Mouse (Mus musculus): ENCODE data around the gene Fbxo44. TPM values are rescaled to one million over a fixed set of nuclear protein-coding genes. Genes with fewer than 3 reads are reported as not detected.

The Fbxo44 gene
- polyA plus RNA-seq, 1 experiment from 2014 or later: 60.8 TPM

DNA sequence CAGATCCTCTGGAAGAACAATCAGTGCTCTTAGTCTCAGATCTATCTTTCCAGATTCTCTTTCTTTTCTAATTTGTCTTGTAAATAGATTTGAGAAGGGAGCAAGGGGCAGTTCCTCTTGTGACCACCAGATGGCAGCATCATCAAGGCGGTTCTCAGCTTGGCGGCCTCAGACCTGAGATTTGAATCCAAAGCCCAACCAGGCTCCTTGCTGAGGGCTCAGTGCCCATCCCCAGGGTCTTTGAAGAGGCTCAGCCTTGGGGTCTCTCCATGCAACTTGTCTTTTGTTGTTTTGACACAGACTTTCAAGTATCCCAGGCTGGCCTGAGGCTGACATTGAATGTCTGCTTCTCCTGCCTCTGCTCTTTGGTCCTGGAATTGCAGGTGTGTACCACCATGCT lies 10.6 kb upstream of the Fbxo44 start:
- H3K27me3 ChIP-seq (ENCODE audit: control insufficient read depth, insufficient read depth, low read length): peaks cover 29% of the 10 kb centered on the region
- H3K4me1 ChIP-seq (ENCODE audit: control insufficient read depth, insufficient read depth, low read length): peaks cover 9% of the 10 kb centered on the region
- H3K4me3 ChIP-seq (ENCODE audit: low read depth, low read length): no peak overlapping the region
- no peaks in the 10 kb centered on the region for H3K36me3 ChIP-seq (ENCODE audit: control insufficient read depth, insufficient read depth, low read length)
- WGBS: 3% methylated on average over 2 of the region's 2 CpGs
- no peak overlapping the region for H3K4me2 ChIP-seq (ENCODE audit: low read depth)
- no peaks in the 10 kb centered on the region for H3K9me3 ChIP-seq (ENCODE audit: control insufficient read depth, low read length)
- DNase-seq (ENCODE audit: low spot score) (peak; percentile 66), ATAC-seq (ENCODE audit: insufficient read depth, low FRiP score, low TSS enrichment) (no peak)
- H3K9ac ChIP-seq (ENCODE audit: low read length): no peak overlapping the region
- H3K27ac ChIP-seq (ENCODE audit: low read depth, low read length): no peak overlapping the region

DNA sequence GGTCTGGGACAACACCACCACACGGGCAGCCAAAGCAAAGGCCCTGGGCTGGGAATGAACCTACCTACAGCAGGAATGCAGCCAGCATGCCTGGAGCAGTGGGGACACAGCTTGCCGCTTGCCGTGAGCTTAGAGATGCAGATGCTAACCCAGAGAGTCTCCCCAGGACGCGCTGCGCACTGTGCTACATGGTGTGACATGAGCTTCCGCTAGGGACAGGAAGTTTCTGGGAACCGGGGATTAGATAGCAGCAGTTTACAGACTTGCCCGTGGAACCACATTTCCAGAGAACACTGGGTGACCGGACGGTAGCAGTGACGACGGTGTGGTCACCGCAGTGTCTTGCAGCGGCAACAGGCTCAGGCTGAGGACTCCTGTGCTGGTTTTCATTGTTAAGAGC lies 9.3 kb upstream of the Fbxo44 start:
- ATAC-seq (ENCODE audit: insufficient read depth, low FRiP score, low TSS enrichment) (no peak), DNase-seq (ENCODE audit: low spot score) (no peak)
- H3K9me3 ChIP-seq (ENCODE audit: control insufficient read depth, low read length): no peaks in the 10 kb centered on the region
- H3K27me3 ChIP-seq (ENCODE audit: control insufficient read depth, insufficient read depth, low read length): peaks cover 39% of the 10 kb centered on the region
- no peak overlapping the region for H3K27ac ChIP-seq (ENCODE audit: low read depth, low read length)
- no peaks in the 10 kb centered on the region for H3K36me3 ChIP-seq (ENCODE audit: control insufficient read depth, insufficient read depth, low read length)
- peaks cover 10% of the 10 kb centered on the region for H3K4me1 ChIP-seq (ENCODE audit: control insufficient read depth, insufficient read depth, low read length)
- 17% methylated on average over 15 of the region's 15 CpGs for WGBS
- H3K9ac ChIP-seq (ENCODE audit: low read length): no peak overlapping the region
- H3K4me3 ChIP-seq (ENCODE audit: low read depth, low read length): no peak overlapping the region
- H3K4me2 ChIP-seq (ENCODE audit: low read depth): no peak overlapping the region

DNA sequence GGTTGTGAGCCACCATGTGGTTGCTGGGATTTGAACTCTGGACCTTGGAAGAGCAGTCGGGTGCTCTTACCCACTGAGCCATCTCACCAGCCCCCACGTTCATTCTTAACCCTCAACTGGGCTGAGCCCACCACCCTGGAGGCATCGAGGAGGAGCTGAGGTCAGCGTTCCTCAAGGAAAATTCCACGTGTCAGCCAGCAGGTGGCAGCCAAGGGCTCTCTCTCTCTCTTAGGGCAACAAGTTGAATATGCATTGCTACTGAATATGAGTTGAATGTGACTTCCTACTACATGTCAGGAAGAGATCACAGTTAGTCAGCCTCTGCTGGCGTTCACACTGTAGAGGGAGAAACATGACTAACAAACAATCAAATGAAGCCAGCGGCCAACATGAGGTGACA lies 8.0 kb upstream of the Fbxo44 start:
- peak; percentile 73 for DNase-seq (ENCODE audit: low spot score)
- H3K27me3 ChIP-seq (ENCODE audit: control insufficient read depth, insufficient read depth, low read length): peaks cover 45% of the 10 kb centered on the region
- 31% methylated on average over 7 of the region's 7 CpGs for WGBS
- no peak overlapping the region for H3K4me2 ChIP-seq (ENCODE audit: low read depth)
- H3K9me3 ChIP-seq (ENCODE audit: control insufficient read depth, low read length): no peaks in the 10 kb centered on the region
- no peak overlapping the region for H3K4me3 ChIP-seq (ENCODE audit: low read depth, low read length)
- H3K9ac ChIP-seq (ENCODE audit: low read length): no peak overlapping the region
- ATAC-seq (ENCODE audit: insufficient read depth, low FRiP score, low TSS enrichment): no peak
- H3K27ac ChIP-seq (ENCODE audit: low read depth, low read length): no peak overlapping the region
- no peaks in the 10 kb centered on the region for H3K36me3 ChIP-seq (ENCODE audit: control insufficient read depth, insufficient read depth, low read length)
- peaks cover 13% of the 10 kb centered on the region for H3K4me1 ChIP-seq (ENCODE audit: control insufficient read depth, insufficient read depth, low read length)

DNA sequence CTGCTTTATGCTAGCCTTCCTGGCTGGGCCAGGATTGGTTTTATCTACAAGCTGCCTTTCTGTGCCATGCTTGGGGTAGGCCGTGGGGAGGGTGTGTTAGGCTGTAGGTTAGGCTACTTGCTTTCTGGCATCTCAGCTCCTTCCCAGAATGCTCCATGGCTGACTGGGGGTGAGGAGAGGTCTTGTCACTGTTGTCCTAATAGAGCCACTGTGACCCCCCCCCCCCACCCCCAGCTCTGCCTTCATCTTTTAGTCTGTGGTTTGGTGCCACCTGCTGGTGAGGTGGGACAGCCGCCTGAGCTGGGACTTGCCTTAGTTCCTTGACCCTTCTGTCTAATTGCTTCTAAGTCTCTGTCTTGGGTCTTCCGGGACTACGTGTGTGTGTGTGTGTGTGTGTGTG lies 6.7 kb upstream of the Fbxo44 start:
- H3K27ac ChIP-seq (ENCODE audit: low read depth, low read length): no peak overlapping the region
- H3K9me3 ChIP-seq (ENCODE audit: control insufficient read depth, low read length): no peaks in the 10 kb centered on the region
- DNase-seq (ENCODE audit: low spot score) (peak; percentile 67), ATAC-seq (ENCODE audit: insufficient read depth, low FRiP score, low TSS enrichment) (no peak)
- peaks cover 50% of the 10 kb centered on the region for H3K27me3 ChIP-seq (ENCODE audit: control insufficient read depth, insufficient read depth, low read length)
- H3K9ac ChIP-seq (ENCODE audit: low read length): no peak overlapping the region
- peaks cover 13% of the 10 kb centered on the region for H3K4me1 ChIP-seq (ENCODE audit: control insufficient read depth, insufficient read depth, low read length)
- H3K4me2 ChIP-seq (ENCODE audit: low read depth): peak overlapping the region; percentile 29
- H3K36me3 ChIP-seq (ENCODE audit: control insufficient read depth, insufficient read depth, low read length): no peaks in the 10 kb centered on the region
- 7% methylated on average over 4 of the region's 4 CpGs for WGBS
- H3K4me3 ChIP-seq (ENCODE audit: low read depth, low read length): no peak overlapping the region

DNA sequence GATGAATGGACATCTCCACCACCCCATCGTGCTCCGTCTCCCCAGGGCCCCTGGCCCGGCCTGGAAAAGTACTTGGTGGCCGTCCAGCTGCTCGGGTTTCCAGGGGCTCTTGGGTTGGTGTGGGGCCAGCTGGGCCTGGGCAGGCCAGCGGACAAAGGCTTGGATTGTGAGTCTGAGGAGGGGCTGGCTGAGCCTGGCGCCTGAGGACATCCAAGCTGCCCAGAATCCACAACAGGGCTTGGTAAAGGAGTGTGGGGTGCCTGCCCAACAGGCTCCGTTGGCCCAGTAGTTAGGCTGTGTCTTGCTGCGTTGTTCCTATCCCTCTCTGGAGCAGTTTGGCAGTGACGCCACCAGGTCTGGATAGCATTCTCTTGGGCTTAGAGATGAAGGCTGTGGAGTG lies 6.1 kb upstream of the Fbxo44 start:
- peaks cover 13% of the 10 kb centered on the region for H3K4me1 ChIP-seq (ENCODE audit: control insufficient read depth, insufficient read depth, low read length)
- H3K9ac ChIP-seq (ENCODE audit: low read length): no peak overlapping the region
- peak; percentile 55 for DNase-seq (ENCODE audit: low spot score)
- WGBS: 7% methylated on average over 10 of the region's 10 CpGs
- peak; percentile 35; the same call in 1 of the 2 replicates for ATAC-seq (ENCODE audit: insufficient read depth, low FRiP score, low TSS enrichment)
- peak overlapping the region; percentile 29 for H3K4me2 ChIP-seq (ENCODE audit: low read depth)
- H3K36me3 ChIP-seq (ENCODE audit: control insufficient read depth, insufficient read depth, low read length): no peaks in the 10 kb centered on the region
- no peak overlapping the region for H3K4me3 ChIP-seq (ENCODE audit: low read depth, low read length)
- no peaks in the 10 kb centered on the region for H3K9me3 ChIP-seq (ENCODE audit: control insufficient read depth, low read length)
- no peak overlapping the region for H3K27ac ChIP-seq (ENCODE audit: low read depth, low read length)
- peaks cover 50% of the 10 kb centered on the region for H3K27me3 ChIP-seq (ENCODE audit: control insufficient read depth, insufficient read depth, low read length)

DNA sequence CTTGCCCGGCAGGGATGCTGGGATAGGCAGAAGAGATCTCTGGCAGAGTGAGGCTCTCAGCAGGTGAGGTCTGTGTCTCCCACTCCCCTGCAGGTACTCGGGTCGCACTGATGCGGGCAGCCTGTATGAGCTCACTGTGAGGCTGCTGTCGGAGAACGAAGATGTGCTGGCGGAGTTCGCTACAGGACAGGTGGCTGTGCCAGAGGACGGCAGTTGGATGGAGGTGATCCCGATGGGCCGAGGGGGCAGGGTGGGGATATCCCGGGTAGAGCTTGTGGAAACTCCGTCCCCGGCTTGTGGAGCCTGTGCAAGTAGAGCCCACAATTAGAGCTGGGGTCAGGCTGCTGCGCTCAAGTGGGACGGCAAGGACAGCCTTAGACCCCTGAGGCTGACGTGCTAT lies 5.3 kb upstream of the Fbxo44 start:
- no peak overlapping the region for H3K9ac ChIP-seq (ENCODE audit: low read length)
- no peaks in the 10 kb centered on the region for H3K36me3 ChIP-seq (ENCODE audit: control insufficient read depth, insufficient read depth, low read length)
- no peak overlapping the region for H3K4me2 ChIP-seq (ENCODE audit: low read depth)
- no peak overlapping the region for H3K4me3 ChIP-seq (ENCODE audit: low read depth, low read length)
- 8% methylated on average over 17 of the region's 17 CpGs for WGBS
- no peak for ATAC-seq (ENCODE audit: insufficient read depth, low FRiP score, low TSS enrichment)
- peaks cover 16% of the 10 kb centered on the region for H3K4me1 ChIP-seq (ENCODE audit: control insufficient read depth, insufficient read depth, low read length)
- peaks cover 56% of the 10 kb centered on the region for H3K27me3 ChIP-seq (ENCODE audit: control insufficient read depth, insufficient read depth, low read length)
- no peak for DNase-seq (ENCODE audit: low spot score)
- H3K27ac ChIP-seq (ENCODE audit: low read depth, low read length): no peak overlapping the region
- H3K9me3 ChIP-seq (ENCODE audit: control insufficient read depth, low read length): no peaks in the 10 kb centered on the region

DNA sequence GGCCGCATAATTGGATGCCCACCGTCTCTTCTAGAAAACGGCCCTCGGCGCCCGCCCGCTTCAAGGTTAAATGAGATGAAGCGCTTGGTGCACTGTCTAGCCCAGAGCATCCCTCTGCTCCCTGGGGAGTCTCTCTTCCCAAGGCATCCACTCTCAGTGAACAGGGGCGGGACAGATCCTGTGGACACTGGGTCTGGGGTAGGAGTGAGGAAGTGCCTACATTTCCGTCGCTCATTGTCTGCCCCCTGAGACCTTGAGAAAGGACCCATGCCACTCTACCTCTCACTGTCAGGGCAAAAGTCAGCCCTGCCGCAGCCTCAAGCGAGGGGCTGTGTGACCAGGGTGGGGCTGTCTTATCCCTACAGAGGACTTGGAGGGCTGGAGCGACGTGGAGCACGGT lies 4.2 kb upstream of the Fbxo44 start:
- 2% methylated on average over 16 of the region's 16 CpGs for WGBS
- H3K4me1 ChIP-seq (ENCODE audit: control insufficient read depth, insufficient read depth, low read length): peaks cover 16% of the 10 kb centered on the region
- DNase-seq (ENCODE audit: low spot score) (no peak), ATAC-seq (ENCODE audit: insufficient read depth, low FRiP score, low TSS enrichment) (no peak)
- no peaks in the 10 kb centered on the region for H3K9me3 ChIP-seq (ENCODE audit: control insufficient read depth, low read length)
- H3K27me3 ChIP-seq (ENCODE audit: control insufficient read depth, insufficient read depth, low read length): peaks cover 59% of the 10 kb centered on the region
- H3K4me2 ChIP-seq (ENCODE audit: low read depth): peak overlapping the region; percentile 35; the same call in 1 of the 2 replicates
- no peaks in the 10 kb centered on the region for H3K36me3 ChIP-seq (ENCODE audit: control insufficient read depth, insufficient read depth, low read length)
- peak overlapping the region; percentile 4; the same call in 1 of the 2 replicates for H3K9ac ChIP-seq (ENCODE audit: low read length)
- H3K27ac ChIP-seq (ENCODE audit: low read depth, low read length): no peak overlapping the region
- H3K4me3 ChIP-seq (ENCODE audit: low read depth, low read length): peak overlapping the region; percentile 2; the same call in 1 of the 2 replicates

DNA sequence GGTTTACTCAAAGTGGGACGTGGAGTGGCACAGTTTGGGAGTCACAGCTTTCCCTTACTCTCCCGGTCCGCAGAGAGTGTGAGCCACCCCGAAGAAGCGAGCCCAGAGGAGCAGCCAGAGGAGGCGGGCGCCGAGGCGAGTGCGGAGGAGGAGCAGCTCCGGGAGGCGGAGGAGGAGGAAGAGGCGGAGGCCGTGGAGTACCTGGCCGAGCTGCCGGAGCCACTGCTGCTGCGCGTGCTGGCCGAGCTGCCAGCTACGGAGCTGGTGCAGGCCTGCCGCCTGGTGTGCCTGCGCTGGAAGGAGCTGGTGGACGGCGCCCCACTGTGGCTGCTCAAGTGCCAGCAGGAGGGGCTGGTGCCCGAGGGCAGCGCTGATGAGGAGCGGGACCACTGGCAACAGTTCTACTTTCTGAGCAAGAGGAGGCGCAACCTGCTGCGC lies 3.7 kb upstream of the Fbxo44 start:
- ATAC-seq (ENCODE audit: insufficient read depth, low FRiP score, low TSS enrichment): no peak
- under 1% methylated on average over 28 of the region's 29 CpGs for WGBS

DNA sequence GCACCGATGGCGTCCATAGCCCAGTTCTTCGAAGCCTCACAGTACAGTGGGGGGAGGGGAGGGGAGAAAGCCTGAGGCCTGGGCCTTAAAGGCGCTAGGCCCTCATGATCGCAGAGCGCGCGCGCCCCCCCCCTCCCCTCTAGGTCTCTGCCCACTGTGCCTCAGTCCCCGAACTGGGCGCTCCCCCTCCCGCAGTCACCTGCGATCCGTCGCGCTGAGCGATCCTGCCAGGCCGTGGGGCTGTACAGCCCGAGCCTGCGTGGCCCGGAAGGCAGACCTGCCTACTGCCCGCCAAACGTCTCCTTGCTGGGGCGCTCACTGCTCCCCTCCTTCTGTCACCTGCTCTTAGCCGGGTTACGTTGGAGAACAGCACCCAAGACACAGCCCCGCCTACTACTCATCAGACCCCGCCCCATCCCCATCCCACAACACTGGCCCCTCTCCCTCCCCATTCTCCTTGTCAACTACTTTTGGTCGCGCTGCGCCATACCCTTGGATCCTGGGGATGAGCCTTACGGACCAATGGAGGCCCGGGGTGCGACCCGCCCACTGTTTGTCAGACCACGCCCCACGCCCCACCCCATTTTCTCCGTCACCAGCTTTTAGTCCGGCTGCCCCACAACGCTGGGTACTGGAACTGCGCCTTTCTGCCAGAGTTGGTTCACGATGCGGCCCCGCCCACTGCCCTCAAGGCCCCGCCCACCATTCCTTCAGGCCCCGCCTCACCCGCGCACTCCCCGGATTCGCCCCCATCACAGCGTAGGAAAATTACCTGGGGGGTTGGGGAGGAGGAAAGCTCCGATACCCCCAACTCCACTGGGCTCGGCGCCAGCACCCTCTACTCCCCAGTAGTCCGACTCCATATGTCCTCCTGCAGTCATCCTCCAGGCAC lies 492 bp downstream of the Fbxo44 start:
- peaks cover 17% of the 10 kb centered on the region for H3K4me1 ChIP-seq (ENCODE audit: control insufficient read depth, insufficient read depth, low read length)
- ATAC-seq (ENCODE audit: insufficient read depth, low FRiP score, low TSS enrichment) (peak; percentile 92), DNase-seq (ENCODE audit: low spot score) (peak; percentile 97)
- H3K36me3 ChIP-seq (ENCODE audit: control insufficient read depth, insufficient read depth, low read length): peaks cover 5% of the 10 kb centered on the region
- peaks cover 38% of the 10 kb centered on the region for H3K27me3 ChIP-seq (ENCODE audit: control insufficient read depth, insufficient read depth, low read length)
- WGBS: under 1% methylated on average over 53 of the region's 55 CpGs
- peak overlapping the region; percentile 50 for H3K4me3 ChIP-seq (ENCODE audit: low read depth, low read length)
- H3K27ac ChIP-seq (ENCODE audit: low read depth, low read length): peak overlapping the region; percentile 74
- peak overlapping the region; percentile 92 for H3K4me2 ChIP-seq (ENCODE audit: low read depth)
- H3K9ac ChIP-seq (ENCODE audit: low read length): peak overlapping the region; percentile 67
- H3K9me3 ChIP-seq (ENCODE audit: control insufficient read depth, low read length): no peaks in the 10 kb centered on the region

More for the DNA sequence above, 3.7 kb upstream of the Fbxo44 start:
- peak overlapping the region; percentile 2; the same call in 1 of the 2 replicates for H3K4me3 ChIP-seq (ENCODE audit: low read depth, low read length)
- H3K27ac ChIP-seq (ENCODE audit: low read depth, low read length): no peak overlapping the region
- no peaks in the 10 kb centered on the region for H3K36me3 ChIP-seq (ENCODE audit: control insufficient read depth, insufficient read depth, low read length)
- peak overlapping the region; percentile 35 for H3K4me2 ChIP-seq (ENCODE audit: low read depth)
- peak; percentile 81 for DNase-seq (ENCODE audit: low spot score)
- H3K27me3 ChIP-seq (ENCODE audit: control insufficient read depth, insufficient read depth, low read length): peaks cover 59% of the 10 kb centered on the region
- peaks cover 16% of the 10 kb centered on the region for H3K4me1 ChIP-seq (ENCODE audit: control insufficient read depth, insufficient read depth, low read length)
- no peak overlapping the region; the same call in 1 of the 2 replicates for H3K9ac ChIP-seq (ENCODE audit: low read length)
- no peaks in the 10 kb centered on the region for H3K9me3 ChIP-seq (ENCODE audit: control insufficient read depth, low read length)
